Mouse (Mus musculus) mature B cell (primary cell): Measurements from ENCODE around the gene Pramel4.
"Not testable (repeated sequence)": the region's sequence is repeated elsewhere in the genome, so short reads cannot be mapped to it uniquely, and the experiment has no call there.

Experiments used
- in situ Hi-C: fragments of 300-500 bp; cut with MboI; formaldehyde crosslinking; loops from 2 replicates; pipeline ENCODE4 v1.14.3; 2019

Gene Pramel4

GRCm38 (mm10) chr4:144058826-144059225, at the start of gene Pramel4:
Gene Pramel4 (plus strand): TSS chr4:144059126.
- in situ Hi-C loops, result not testable (repeated sequence)

GRCm38 (mm10) chr4:144106174-144106573, 47.2 kb downstream of the Pramel4 start, which contains the start of gene Gm13102:
Gene Gm13102 (plus strand): TSS chr4:144106474.
- in situ Hi-C loops, result not testable (repeated sequence)
